Mouse (Mus musculus) limb, embryonic 14.5 days (tissue): ENCODE data around the gene Neu1. TPM values are rescaled to one million over a fixed set of nuclear protein-coding genes. Genes with fewer than 3 reads are reported as not detected.
"Not testable (repeated sequence)": the region's sequence is repeated elsewhere in the genome, so short reads cannot be mapped to it uniquely, and the experiment has no call there.

Source experiments
- ATAC-seq: fragments of 200-750 bp; cut with Nextera tagmentation; 2 replicates; pipeline ENCODE4 v1.8.0; 2017; ENCODE audit warnings: low read depth, moderate number of reproducible peaks, moderate TSS enrichment; ENCODE audit not compliant: low FRiP score
- DNase-seq: peaks from one replicate; pipeline ENCODE4 v3.0.0-alpha.2; 2015; ENCODE audit warnings: low spot score
- H3K27ac ChIP-seq: fragments of 300-500 bp; sonication (generic); replicated peaks from 2 replicates; pipeline ENCODE4 v1.5.1; 2014; ENCODE audit warnings: low read depth, mild to moderate bottlenecking, low read length, moderate library complexity, mixed read lengths
- H3K27me3 ChIP-seq: fragments of 300-500 bp; sonication (generic); 2 replicates; pipeline ENCODE4 v1.6.1; 2014; ENCODE audit warnings: low read length, mixed read lengths; ENCODE audit not compliant: control insufficient read depth, insufficient read depth
- H3K36me3 ChIP-seq: fragments of 300-500 bp; sonication (generic); 2 replicates; pipeline ENCODE4 v1.6.1; 2014; ENCODE audit warnings: mild to moderate bottlenecking, low read length, moderate library complexity, mixed read lengths; ENCODE audit not compliant: control insufficient read depth, insufficient read depth
- H3K4me1 ChIP-seq: fragments of 300-500 bp; sonication (generic); 2 replicates; pipeline ENCODE4 v1.6.1; 2014; ENCODE audit warnings: antibody characterized with exemption, low read length, mixed read lengths; ENCODE audit not compliant: control insufficient read depth, insufficient read depth
- H3K4me2 ChIP-seq: fragments of 300-500 bp; sonication (generic); replicated peaks from 2 replicates; pipeline ENCODE4 v1.6.1; 2014; ENCODE audit warnings: low read depth, mild to moderate bottlenecking, low read length, moderate library complexity; ENCODE audit not compliant: severe bottlenecking
- H3K4me3 ChIP-seq: fragments of 300-500 bp; sonication (generic); replicated peaks from 2 replicates; pipeline ENCODE4 v1.5.1; 2014; ENCODE audit warnings: low read length
- H3K9ac ChIP-seq: fragments of 300-500 bp; sonication (generic); 2 replicates; pipeline ENCODE4 v1.6.1; 2014; ENCODE audit warnings: mild to moderate bottlenecking, low read depth, low read length, moderate library complexity; ENCODE audit not compliant: severe bottlenecking
- H3K9me3 ChIP-seq: fragments of 300-500 bp; sonication (generic); 2 replicates; pipeline ENCODE4 v1.6.1; 2016; ENCODE audit warnings: low read length; ENCODE audit not compliant: control insufficient read depth
- POLR2A ChIP-seq: fragments of 200-500 bp; IDR thresholded peaks from 2 replicates; pipeline ENCODE4 v1.8.0; 2012; ENCODE audit warnings: inconsistent platforms, mild to moderate bottlenecking, moderate library complexity, borderline replicate concordance; ENCODE audit not compliant: insufficient read depth, insufficient read length; ENCODE audit errors: extremely low read depth
- WGBS: fragments of 180-500 bp; shearing (Covaris S2); extraction: QIAGEN DNeasy Blood & Tissue Kit; methylation state at CpG from one replicate; pipeline ENCODE4 v1.1.7; 2014; 5-methylcytosine and 5-hydroxymethylcytosine counted together
- polyA plus RNA-seq, 2 experiments: library from polyadenylated mRNA; depleted of rRNA in 1 of 2; stranded (reverse) in 1 of 2; unstranded in 1 of 2; fragments of >200 nt; fragmentation: Nextera tagmentation in 1 of 2; extraction: Ambion mirVana in 1 of 2; gene quantifications; 2 replicates each; pipeline versions ENCODE4 v1.2.1 to v1.2.3; 2012 to 2014

Gene Neu1
- polyA plus RNA-seq, 2 experiments: 18.2 to 19.3 TPM

GRCm38 (mm10) chr17:34958734-34959129 is 27.7 kb downstream of the Neu1 start:
- not testable (repeated sequence) for H3K27me3 ChIP-seq, H3K4me1 ChIP-seq, H3K36me3 ChIP-seq, H3K27ac ChIP-seq, DNase-seq, H3K9ac ChIP-seq, H3K9me3 ChIP-seq
- ATAC-seq: peak; percentile 7
- Histone ChIP-seq H3K4me3 (peak overlapping the region; percentile 50), H3K4me2 (peak overlapping the region; percentile 67)
- WGBS: 2% methylated on average over 20 of the region's 47 CpGs

- WGBS: under 1% methylated on average over 25 of the region's 32 CpGs
These were observed 28.2 kb downstream of the Neu1 start, which contains the start of gene Hspa1b for GRCm38 (mm10) chr17:34959130-34959778. Gene Hspa1b (minus strand): TSS chr17:34959238.

GRCm38 (mm10) chr17:34959881-34960515 is 28.9 kb downstream of the Neu1 start:
- H3K36me3 ChIP-seq: no peaks in the 10 kb centered on the region
- peak; percentile 55 for DNase-seq

More at GRCm38 (mm10) chr17:34959130-34959778, 28.2 kb downstream of the Neu1 start, which contains the start of gene Hspa1b:
- not testable (repeated sequence) for H3K27me3 ChIP-seq, H3K4me1 ChIP-seq, H3K9me3 ChIP-seq, H3K36me3 ChIP-seq
- ATAC-seq (peak; percentile 95), DNase-seq (peak; percentile 89)
- TF ChIP-seq POLR2A: peak; percentile 59; the same call in 1 of the 2 replicates
- Histone ChIP-seq H3K4me3 (peak within 1 kb of the TSS; percentile 50), H3K4me2 (peak within 1 kb of the TSS; percentile 67), H3K27ac (peak within 1 kb of the TSS; percentile 88), H3K9ac (peak within 1 kb of the TSS; percentile 61)

GRCm38 (mm10) chr17:34960702-34961493 is 29.8 kb downstream of the Neu1 start:
- no peaks in the 10 kb centered on the region for H3K9me3 ChIP-seq
- H3K27ac ChIP-seq: no peak overlapping the region
- H3K4me1 ChIP-seq: no peaks in the 10 kb centered on the region; the same call in 1 of the 2 replicates
- DNase-seq (peak; percentile 66), ATAC-seq (no peak)
- H3K4me3 ChIP-seq: no peak overlapping the region
- no peak overlapping the region for H3K9ac ChIP-seq
- TF ChIP-seq POLR2A: no peak
- no peaks in the 10 kb centered on the region for H3K36me3 ChIP-seq
- H3K27me3 ChIP-seq: peaks cover 2% of the 10 kb centered on the region; the same call in 1 of the 2 replicates
- no peak overlapping the region for H3K4me2 ChIP-seq

More at GRCm38 (mm10) chr17:34959881-34960515, 28.9 kb downstream of the Neu1 start:
- H3K27me3 ChIP-seq: peaks cover 7% of the 10 kb centered on the region; the same call in 1 of the 2 replicates
- peak overlapping the region; percentile 67 for H3K4me2 ChIP-seq
- 15% methylated on average over 12 of the region's 12 CpGs for WGBS
- TF ChIP-seq POLR2A: no peak
- H3K9me3 ChIP-seq: no peaks in the 10 kb centered on the region
- H3K4me3 ChIP-seq: peak overlapping the region; percentile 50
- H3K4me1 ChIP-seq: no peaks in the 10 kb centered on the region; the same call in 1 of the 2 replicates
- peak overlapping the region; percentile 61 for H3K9ac ChIP-seq
- no peak for ATAC-seq
- peak overlapping the region; percentile 88 for H3K27ac ChIP-seq

GRCm38 (mm10) chr17:34962125-34962524 is 31.1 kb downstream of the Neu1 start:
- WGBS: 23% methylated on average over 3 of the region's 3 CpGs
- Histone ChIP-seq H3K4me1 (no peaks in the 10 kb centered on the region; the same call in 1 of the 2 replicates), H3K27ac (no peak overlapping the region), H3K27me3 (no peaks in the 10 kb centered on the region), H3K4me3 (no peak overlapping the region), H3K9me3 (no peaks in the 10 kb centered on the region), H3K4me2 (no peak overlapping the region), H3K36me3 (no peaks in the 10 kb centered on the region), H3K9ac (no peak overlapping the region)
- DNase-seq (no peak), ATAC-seq (no peak)
- no peak for TF ChIP-seq POLR2A
